Mouse (Mus musculus): ENCODE results near the gene Unk.
A peak's percentile ranks its signal among the peaks of the same experiment; 100 is the strongest.

DNA sequence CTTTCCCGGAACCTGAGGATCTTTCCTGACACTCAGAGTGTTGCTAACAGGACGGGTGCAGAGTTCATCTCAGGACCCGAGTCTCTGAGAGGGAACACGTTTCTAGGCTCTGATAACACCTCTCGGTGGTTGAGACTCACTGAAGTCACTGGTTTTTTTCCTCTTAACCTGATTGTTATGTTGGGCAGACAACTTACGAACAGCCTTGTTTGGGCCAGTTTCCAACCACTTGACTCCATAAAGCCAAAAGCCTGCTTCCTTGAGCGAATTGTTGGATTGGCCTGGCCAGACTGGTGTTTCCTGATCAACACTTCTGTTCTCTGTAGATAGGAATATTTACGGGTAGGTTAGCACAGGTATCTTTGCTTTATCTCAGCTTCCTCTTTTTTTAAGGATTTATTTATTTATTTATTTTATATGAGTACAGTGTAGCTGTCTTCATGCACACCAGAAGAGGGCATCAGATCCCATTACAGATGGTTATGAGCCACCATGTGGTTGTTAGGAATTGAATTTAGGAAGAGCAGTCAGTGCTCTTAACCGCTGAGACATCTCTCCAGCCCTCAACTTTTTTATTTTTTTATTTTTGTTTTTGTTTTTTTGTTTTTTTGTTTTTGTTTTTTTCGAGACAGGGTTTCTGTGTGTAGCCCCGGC, 58.7 kb downstream of the Unk start:
- TF ChIP-seq CTCF (IDR thresholded peaks at IDR 0.05; ENCODE audit: low read depth, low read length), result no peak
- TF ChIP-seq POLR2AphosphoS5 (IDR thresholded peaks at IDR 0.05; ENCODE audit: insufficient replicate concordance, low read depth, low read length), result no peak
- peak; percentile 61 for TF ChIP-seq TAL1 (conservative IDR thresholded peaks at IDR 0.05; ENCODE audit: low read depth, low read length)
- TF ChIP-seq GATA1 (IDR thresholded peaks at IDR 0.05; ENCODE audit: borderline replicate concordance, low read length), result no peak
